In the genomic region with DNA sequence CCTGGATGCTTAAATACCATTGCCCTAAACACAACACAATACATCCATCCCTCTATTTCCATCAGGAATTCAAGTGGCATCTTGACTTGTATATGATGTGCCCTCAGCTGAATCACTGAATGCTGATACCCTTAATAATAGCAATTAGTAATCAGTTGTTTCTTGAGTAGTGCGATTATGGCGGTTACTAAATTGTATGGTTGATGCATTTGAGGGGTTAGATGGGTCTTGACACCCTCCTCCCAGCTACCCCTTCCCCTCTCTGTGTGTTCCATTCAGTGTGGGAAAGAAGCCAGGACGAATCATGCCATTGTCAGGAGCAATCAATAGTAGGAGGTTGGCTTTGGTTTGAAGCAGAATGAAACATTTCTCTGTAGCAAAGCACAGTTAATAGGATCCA, we compare ENCODE assay signal across 24 mouse cellular contexts. TPM values are rescaled to one million over a fixed set of nuclear protein-coding genes. Genes with fewer than 3 reads are reported as not detected.
"Had no signal": no experiment of that assay in that cellular context is flagged by ENCODE, and none has a peak within 500 bp of the region (broad histone marks: within the 10 kb centered on the region; RNA-seq: fewer than 3 reads in every experiment).

No protein-coding gene starts in this region.

- DNase-seq: lung, adult 18-20 months; lung, embryonic 14.5 days; lung, postnatal 10 days; lung, postnatal 4 days; midbrain, embryonic 14.5 days; retina, postnatal 1 day; right cerebral cortex, adult 18-20 months; right cerebral cortex, postnatal 25 days; right cerebral cortex, postnatal 4 days; spleen, adult 18-20 months; thymus, adult 18-20 months; thymus, postnatal 14 days; thymus, postnatal 36 days had no signal

- H3K27me3 ChIP-seq: neural tube, embryonic 13.5 days had no signal

- ATAC-seq: midbrain, embryonic 16.5 days had no signal

- H3K4me1 ChIP-seq: midbrain, embryonic 10.5 days; midbrain, embryonic 12.5 days had no signal

- H3K9ac ChIP-seq: lung, embryonic 14.5 days; midbrain, embryonic 12.5 days; neural tube, embryonic 13.5 days had no signal

- H3K9me3 ChIP-seq: midbrain, embryonic 10.5 days; midbrain, embryonic 12.5 days; neural tube, embryonic 13.5 days had no signal

- H3K4me2 ChIP-seq: lung, embryonic 14.5 days; midbrain, embryonic 12.5 days; neural tube, embryonic 13.5 days had no signal

- H3K36me3 ChIP-seq: midbrain, embryonic 10.5 days; midbrain, embryonic 12.5 days; neural tube, embryonic 13.5 days had no signal

- H3K4me3 ChIP-seq: midbrain, embryonic 10.5 days; midbrain, embryonic 12.5 days; myocyte; neural tube, embryonic 13.5 days had no signal

- H3K27ac ChIP-seq: midbrain, embryonic 10.5 days; midbrain, embryonic 12.5 days; neural tube, embryonic 13.5 days had no signal

RNA-seq across cellular contexts. Expression of gene Asb18, which starts 5.3 kb away (rescaled TPM):
- total RNA-seq: megakaryocyte, adult 5-6 weeks; megakaryocyte-erythroid progenitor cell, adult 5-6 weeks; neutrophil, adult 5-6 weeks had no signal
- polyA plus RNA-seq: lung, embryonic 14.5 days; small intestine, adult 2 months; stomach, embryonic 14.5 days; thymus, postnatal 0 days had no signal
